Mouse (Mus musculus): ENCODE measurements around the gene Spred1.

DNA sequence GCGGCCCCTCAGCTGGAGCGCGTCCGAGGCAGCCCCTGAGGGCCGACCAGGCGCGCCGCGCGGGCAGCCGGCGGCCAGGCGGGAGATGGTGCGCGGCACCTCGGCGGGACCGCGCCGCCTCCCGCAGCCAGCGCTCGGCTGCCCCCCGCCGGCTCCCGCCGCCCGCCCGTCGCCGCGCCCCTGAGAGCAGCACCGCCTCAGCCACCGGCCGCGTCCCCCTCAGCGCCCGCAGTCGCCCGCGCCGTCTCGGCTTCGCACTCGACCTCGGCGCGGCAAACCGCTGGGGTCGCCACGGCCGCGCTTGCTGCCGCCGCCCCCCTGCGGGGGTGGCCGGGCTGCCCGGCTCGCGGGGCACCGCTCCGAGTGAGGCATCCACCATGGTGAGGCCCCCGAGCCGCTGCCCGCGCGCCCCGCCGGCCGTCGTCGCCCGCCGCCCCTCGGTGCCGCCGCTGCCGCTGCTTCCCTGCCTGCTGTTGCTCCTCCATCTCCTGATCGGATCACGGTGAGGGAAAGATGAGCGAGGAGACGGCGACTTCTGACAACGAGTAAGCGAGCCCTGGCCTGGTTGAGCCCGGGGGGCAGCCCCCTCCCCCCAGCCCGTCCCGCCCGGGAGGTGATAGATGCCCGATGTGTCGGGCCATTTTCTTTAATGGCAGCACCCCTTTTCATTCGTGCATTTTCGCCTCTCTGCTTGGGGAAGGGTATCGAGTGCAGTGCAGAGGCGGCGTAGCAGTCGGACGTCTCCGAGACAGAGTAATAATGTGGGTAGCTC lies at the start of gene Spred1:
- TF ChIP-seq CTCF (IDR thresholded peaks at IDR 0.05; ENCODE audit: low read depth) (no peak), EP300 (IDR thresholded peaks at IDR 0.05; ENCODE audit: low read depth) (no peak)
